Mouse (Mus musculus): Measurements from ENCODE around the gene Pcp2. TPM values are rescaled to one million over a fixed set of nuclear protein-coding genes. Genes with fewer than 3 reads are reported as not detected.
A peak's percentile ranks its signal among the peaks of the same experiment; 100 is the strongest.

The Pcp2 gene
- total RNA-seq, 1 experiment, result 0.89 TPM

GRCm38 (mm10) chr8:3630647-3631477 lies 5.5 kb upstream of the Pcp2 start, which contains the start of gene Stxbp2:
Stxbp2 (plus strand) TSS chr8:3630955.
- Histone ChIP-seq H3K9ac (ENCODE audit: insufficient read depth, low read depth, low read length, poor library complexity, severe bottlenecking) (peak within 1 kb of the TSS; percentile 74), H3K4me1 (ENCODE audit: control insufficient read depth in 2 of 2, insufficient read depth in 2 of 2, low read length in 2 of 2, poor library complexity in 1 of 2) (no peaks in the 10 kb centered on the region), H3K36me3 (ENCODE audit: control insufficient read depth, insufficient read depth, low read length, poor library complexity, severe bottlenecking) (peaks cover 17% of the 10 kb centered on the region; the same call in 1 of the 2 replicates), H3K9me3 (ENCODE audit: control insufficient read depth, insufficient read depth, low read depth, low read length) (no peaks in the 10 kb centered on the region), H3K27ac (ENCODE audit: insufficient read depth, low read depth, low read length, poor library complexity, severe bottlenecking) (no peak within 1 kb of the TSS), H3K4me3 (ENCODE audit: insufficient read depth in 1 of 2, low read depth in 1 of 2, low read length in 2 of 2, poor library complexity in 1 of 2, severe bottlenecking in 1 of 2) (peak within 1 kb of the TSS; percentile 75 to 99)
- peak; percentile 67 for DNase-seq (ENCODE audit: low read depth, low spot score)
- TF ChIP-seq ZC3H11A (IDR thresholded peaks at IDR 0.05; ENCODE audit: borderline replicate concordance, low read depth, low read length) (peak; percentile 6; the same call in 1 of the 2 replicates), HCFC1 (IDR thresholded peaks at IDR 0.05; ENCODE audit: borderline replicate concordance, insufficient read depth, low read length) (no peak), MAFK (IDR thresholded peaks at IDR 0.05; ENCODE audit: insufficient read depth, low read depth, low read length) (no peak), CHD2 (IDR thresholded peaks at IDR 0.05; ENCODE audit: low read depth, low read length) (no peak)
- in situ Hi-C loops (cut with MboI; ENCODE audit: low sequenced_read_pairs in 2 of 2, unreplicated experiment in 2 of 2), result no loop called here

GRCm38 (mm10) chr8:3628014-3628413 lies 2.7 kb upstream of the Pcp2 start:
- Histone ChIP-seq H3K36me3 (ENCODE audit: control insufficient read depth, insufficient read depth, low read length, poor library complexity, severe bottlenecking) (no peaks in the 10 kb centered on the region), H3K9me3 (ENCODE audit: control insufficient read depth, insufficient read depth, low read depth, low read length) (no peaks in the 10 kb centered on the region), H3K27ac (ENCODE audit: insufficient read depth, low read depth, low read length, poor library complexity, severe bottlenecking) (no peak overlapping the region), H3K9ac (ENCODE audit: insufficient read depth, low read depth, low read length, poor library complexity, severe bottlenecking) (no peak overlapping the region), H3K4me1 (ENCODE audit: control insufficient read depth in 2 of 2, insufficient read depth in 2 of 2, low read length in 2 of 2, poor library complexity in 1 of 2) (no peaks in the 10 kb centered on the region), H3K4me3 (ENCODE audit: insufficient read depth in 1 of 2, low read depth in 1 of 2, low read length in 2 of 2, poor library complexity in 1 of 2, severe bottlenecking in 1 of 2) (no peak overlapping the region)
- DNase-seq (ENCODE audit: low read depth, low spot score), result no peak
- in situ Hi-C loops (cut with MboI; ENCODE audit: low sequenced_read_pairs in 2 of 2, unreplicated experiment in 2 of 2), result no loop called here
- TF ChIP-seq MAFK (IDR thresholded peaks at IDR 0.05; ENCODE audit: insufficient read depth, low read depth, low read length), result no peak
- TF ChIP-seq CHD2 (IDR thresholded peaks at IDR 0.05; ENCODE audit: low read depth, low read length), result no peak
- TF ChIP-seq ZNF384 (IDR thresholded peaks at IDR 0.05; ENCODE audit: low read depth, low read length), result no peak
- TF ChIP-seq HCFC1 (IDR thresholded peaks at IDR 0.05; ENCODE audit: borderline replicate concordance, insufficient read depth, low read length), result no peak
- TF ChIP-seq ZC3H11A (IDR thresholded peaks at IDR 0.05; ENCODE audit: borderline replicate concordance, low read depth, low read length), result no peak

- Histone ChIP-seq H3K36me3 (ENCODE audit: control insufficient read depth, insufficient read depth, low read length, poor library complexity, severe bottlenecking) (no peaks in the 10 kb centered on the region), H3K4me3 (ENCODE audit: insufficient read depth in 1 of 2, low read depth in 1 of 2, low read length in 2 of 2, poor library complexity in 1 of 2, severe bottlenecking in 1 of 2) (no peak overlapping the region), H3K27ac (ENCODE audit: insufficient read depth, low read depth, low read length, poor library complexity, severe bottlenecking) (no peak overlapping the region), H3K4me1 (ENCODE audit: control insufficient read depth in 2 of 2, insufficient read depth in 2 of 2, low read length in 2 of 2, poor library complexity in 1 of 2) (0 out of 4 replicates have a peak, but pooled peaks cover 0 to 2% of the 10 kb centered on the region in 2 experiments), H3K9ac (ENCODE audit: insufficient read depth, low read depth, low read length, poor library complexity, severe bottlenecking) (no peak overlapping the region), H3K9me3 (ENCODE audit: control insufficient read depth, insufficient read depth, low read depth, low read length) (no peaks in the 10 kb centered on the region)
- TF ChIP-seq CHD2 (IDR thresholded peaks at IDR 0.05; ENCODE audit: low read depth, low read length) (no peak), ZC3H11A (IDR thresholded peaks at IDR 0.05; ENCODE audit: borderline replicate concordance, low read depth, low read length) (no peak), HCFC1 (IDR thresholded peaks at IDR 0.05; ENCODE audit: borderline replicate concordance, insufficient read depth, low read length) (no peak), ZNF384 (IDR thresholded peaks at IDR 0.05; ENCODE audit: low read depth, low read length) (no peak), MAFK (IDR thresholded peaks at IDR 0.05; ENCODE audit: insufficient read depth, low read depth, low read length) (no peak)
- no peak for DNase-seq (ENCODE audit: low read depth, low spot score)
- in situ Hi-C loops (cut with MboI; ENCODE audit: low sequenced_read_pairs in 2 of 2, unreplicated experiment in 2 of 2), result no loop called here
Observed at GRCm38 (mm10) chr8:3626971-3627370, 1.6 kb upstream of the Pcp2 start.

GRCm38 (mm10) chr8:3622119-3622518 lies 3.2 kb downstream of the Pcp2 start:
- Histone ChIP-seq H3K27ac (ENCODE audit: insufficient read depth, low read depth, low read length, poor library complexity, severe bottlenecking) (no peak overlapping the region), H3K9ac (ENCODE audit: insufficient read depth, low read depth, low read length, poor library complexity, severe bottlenecking) (peak overlapping the region; percentile 77; the same call in 1 of the 2 replicates), H3K9me3 (ENCODE audit: control insufficient read depth, insufficient read depth, low read depth, low read length) (no peaks in the 10 kb centered on the region), H3K36me3 (ENCODE audit: control insufficient read depth, insufficient read depth, low read length, poor library complexity, severe bottlenecking) (peaks cover 11% of the 10 kb centered on the region), H3K4me1 (ENCODE audit: control insufficient read depth in 2 of 2, insufficient read depth in 2 of 2, low read length in 2 of 2, poor library complexity in 1 of 2) (0 out of 4 replicates have a peak, but pooled peaks cover 0 to 2% of the 10 kb centered on the region in 2 experiments), H3K4me3 (ENCODE audit: insufficient read depth in 1 of 2, low read depth in 1 of 2, low read length in 2 of 2, poor library complexity in 1 of 2, severe bottlenecking in 1 of 2) (peak overlapping the region; percentile 78 to 93; a peak in 3 of 4 replicates)
- TF ChIP-seq ZNF384 (IDR thresholded peaks at IDR 0.05; ENCODE audit: low read depth, low read length) (no peak), HCFC1 (IDR thresholded peaks at IDR 0.05; ENCODE audit: borderline replicate concordance, insufficient read depth, low read length) (no peak), ZC3H11A (IDR thresholded peaks at IDR 0.05; ENCODE audit: borderline replicate concordance, low read depth, low read length) (no peak), MAFK (IDR thresholded peaks at IDR 0.05; ENCODE audit: insufficient read depth, low read depth, low read length) (no peak), CHD2 (IDR thresholded peaks at IDR 0.05; ENCODE audit: low read depth, low read length) (no peak)
- in situ Hi-C loops (cut with MboI; ENCODE audit: low sequenced_read_pairs in 2 of 2, unreplicated experiment in 2 of 2), result no loop called here
- no peak for DNase-seq (ENCODE audit: low read depth, low spot score)
